Mouse (Mus musculus) heart, embryonic 15.5 days (tissue): ENCODE results near the gene Utp20. TPM values are rescaled to one million over a fixed set of nuclear protein-coding genes. Genes with fewer than 3 reads are reported as not detected.
A peak's percentile ranks its signal among the peaks of the same experiment; 100 is the strongest.

Experiments used
- ATAC-seq: fragments of 200-750 bp; cut with Nextera tagmentation; replicated peaks from 2 replicates; pipeline ENCODE4 v1.8.0; 2017; ENCODE audit warnings: low read depth, moderate TSS enrichment; ENCODE audit not compliant: insufficient number of reproducible peaks, insufficient read depth, low FRiP score
- H3K27ac ChIP-seq: fragments of 300-500 bp; sonication (generic); 2 replicates; pipeline ENCODE4 v1.5.1; 2015; ENCODE audit warnings: mild to moderate bottlenecking, inconsistent platforms
- H3K27me3 ChIP-seq: fragments of 300-500 bp; sonication (generic); 2 replicates; pipeline ENCODE4 v1.6.1; 2015; ENCODE audit warnings: inconsistent platforms
- H3K36me3 ChIP-seq: fragments of 300-500 bp; sonication (generic); 2 replicates; pipeline ENCODE4 v1.6.1; 2015; ENCODE audit warnings: mild to moderate bottlenecking, inconsistent platforms
- H3K4me1 ChIP-seq: fragments of 300-500 bp; sonication (generic); replicated peaks from 2 replicates; pipeline ENCODE4 v1.6.1; 2015; ENCODE audit warnings: inconsistent platforms
- H3K4me2 ChIP-seq: fragments of 300-500 bp; sonication (generic); 2 replicates; pipeline ENCODE4 v1.6.1; 2015; ENCODE audit warnings: inconsistent platforms, mild to moderate bottlenecking, moderate library complexity
- H3K4me3 ChIP-seq: fragments of 300-500 bp; sonication (generic); 2 replicates; pipeline ENCODE4 v1.5.1; 2015; ENCODE audit warnings: mild to moderate bottlenecking, inconsistent platforms
- H3K9ac ChIP-seq: fragments of 300-500 bp; sonication (generic); 2 replicates; pipeline ENCODE4 v1.6.1; 2015; ENCODE audit warnings: mild to moderate bottlenecking, inconsistent platforms
- H3K9me3 ChIP-seq: fragments of 300-500 bp; sonication (generic); replicated peaks from 2 replicates; pipeline ENCODE4 v1.6.1; 2016; ENCODE audit warnings: inconsistent platforms
- WGBS: fragments of 180-500 bp; shearing (Covaris S2); methylation state at CpG from one replicate; pipeline ENCODE4 v1.1.7; 2015; ENCODE audit warnings: mixed read lengths; 5-methylcytosine and 5-hydroxymethylcytosine counted together
- polyA plus RNA-seq: library from polyadenylated mRNA; unstranded; fragments of >200 nt; fragmentation: Nextera tagmentation; extraction: Ambion mirVana; gene quantifications from 2 replicates; pipeline ENCODE4 v1.2.1, GENCODE M21; 2015

Utp20 gene
- 7.1 and 9.5 TPM in 2 replicates for polyA plus RNA-seq

DNA sequence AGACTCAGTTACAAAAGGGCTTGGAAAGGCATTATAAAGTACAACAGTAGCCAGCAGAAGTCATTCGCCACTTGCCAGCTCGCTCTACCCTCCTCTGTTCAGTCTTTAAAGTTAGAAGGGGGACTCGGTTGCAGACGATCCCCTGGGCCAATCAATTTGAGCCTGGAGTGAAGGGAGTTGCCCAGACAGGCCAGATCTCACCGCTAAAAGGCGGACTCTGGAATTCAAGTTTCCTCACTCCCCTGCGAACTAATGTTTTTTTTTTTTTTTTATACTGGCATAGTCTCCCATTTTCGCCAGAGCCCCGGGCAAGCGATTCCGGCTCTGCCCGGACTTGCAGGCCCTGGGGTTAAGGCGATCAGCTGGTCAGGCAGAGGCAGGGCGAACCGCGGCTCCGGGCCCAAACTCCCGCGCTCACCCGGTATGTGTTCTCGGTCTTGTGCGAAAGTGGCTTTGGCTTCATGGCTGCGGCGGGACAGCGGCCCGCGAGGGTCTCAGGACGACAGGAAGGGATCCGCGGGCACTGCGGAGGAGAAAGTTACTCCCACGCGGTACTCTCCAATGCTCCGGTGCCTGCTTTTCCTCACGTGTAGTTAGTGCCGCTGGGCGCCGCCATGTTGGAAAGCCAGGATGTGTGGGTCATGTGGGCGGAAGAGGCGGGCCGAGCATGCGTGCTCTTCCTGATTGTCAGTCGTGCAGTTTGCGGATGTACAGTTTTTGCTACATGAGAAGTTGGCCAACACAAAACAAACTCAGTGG lies at the start of gene Utp20:
Gene Utp20, minus strand, starts transcription at position 617 of the 759 bp plus-strand sequence.
- Histone ChIP-seq H3K27ac (peak within 1 kb of the TSS; percentile 55; the same call in 1 of the 2 replicates), H3K9me3 (no peaks in the 10 kb centered on the region), H3K4me3 (peak within 1 kb of the TSS; percentile 97), H3K27me3 (no peaks in the 10 kb centered on the region), H3K4me2 (peak within 1 kb of the TSS; percentile 85), H3K36me3 (peaks cover 14% of the 10 kb centered on the region), H3K9ac (peak within 1 kb of the TSS; percentile 69), H3K4me1 (peaks cover 8% of the 10 kb centered on the region; the same call in 1 of the 2 replicates)
- ATAC-seq = peak; percentile 95
- under 1% methylated on average over 44 of the region's 44 CpGs for WGBS

DNA sequence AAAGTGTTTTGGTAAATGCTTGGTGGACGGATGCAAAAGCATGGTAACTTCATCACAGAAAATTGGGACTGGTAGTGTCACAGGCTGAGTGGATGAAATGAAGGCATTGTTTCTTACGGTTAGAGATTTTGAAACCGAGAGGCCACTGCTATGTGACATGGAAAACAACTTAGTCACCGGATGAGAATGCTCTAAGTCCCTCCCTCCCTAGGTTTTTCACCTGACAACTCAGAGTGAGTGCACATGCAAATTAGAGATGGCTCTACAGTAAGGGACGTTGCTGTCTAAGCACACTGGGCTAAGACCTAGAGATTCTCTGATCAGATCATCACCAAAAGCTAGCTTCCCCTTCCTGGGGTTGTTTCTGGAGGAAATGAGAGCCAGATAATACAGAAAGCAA lies 48.3 kb upstream of the Utp20 start:
- no peaks in the 10 kb centered on the region for H3K9me3 ChIP-seq
- 64% methylated on average over 5 of the region's 5 CpGs for WGBS
- no peak for ATAC-seq
- no peaks in the 10 kb centered on the region for H3K4me1 ChIP-seq
- no peaks in the 10 kb centered on the region for H3K27me3 ChIP-seq
- H3K4me3 ChIP-seq = no peak overlapping the region
- H3K27ac ChIP-seq = no peak overlapping the region
- no peak overlapping the region for H3K9ac ChIP-seq
- no peaks in the 10 kb centered on the region for H3K36me3 ChIP-seq
- no peak overlapping the region for H3K4me2 ChIP-seq

DNA sequence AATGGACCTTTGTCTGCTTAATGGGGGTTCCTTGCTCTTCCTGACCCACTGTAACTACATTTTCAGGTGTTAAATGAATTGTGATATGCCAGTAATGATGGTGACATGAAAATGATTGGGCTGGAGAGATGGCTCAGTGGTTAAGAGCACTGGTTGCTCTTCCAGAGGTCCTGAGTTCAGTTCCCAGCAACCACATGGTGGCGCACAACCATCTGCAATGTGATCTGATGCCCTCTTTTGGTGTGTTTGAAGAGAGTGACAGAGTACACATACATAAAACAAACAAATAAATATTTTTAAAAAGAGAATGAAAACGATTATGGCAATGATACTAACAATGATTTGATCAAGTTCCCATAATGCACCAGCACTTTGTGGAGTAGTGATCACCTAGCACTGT lies 39.4 kb upstream of the Utp20 start:
- WGBS = 59% methylated on average over 2 of the region's 2 CpGs
- H3K9me3 ChIP-seq = no peaks in the 10 kb centered on the region
- H3K4me2 ChIP-seq = no peak overlapping the region
- ATAC-seq = no peak
- H3K9ac ChIP-seq = no peak overlapping the region
- H3K4me3 ChIP-seq = no peak overlapping the region
- no peaks in the 10 kb centered on the region for H3K36me3 ChIP-seq
- H3K27ac ChIP-seq = no peak overlapping the region
- no peaks in the 10 kb centered on the region for H3K4me1 ChIP-seq
- H3K27me3 ChIP-seq = no peaks in the 10 kb centered on the region

DNA sequence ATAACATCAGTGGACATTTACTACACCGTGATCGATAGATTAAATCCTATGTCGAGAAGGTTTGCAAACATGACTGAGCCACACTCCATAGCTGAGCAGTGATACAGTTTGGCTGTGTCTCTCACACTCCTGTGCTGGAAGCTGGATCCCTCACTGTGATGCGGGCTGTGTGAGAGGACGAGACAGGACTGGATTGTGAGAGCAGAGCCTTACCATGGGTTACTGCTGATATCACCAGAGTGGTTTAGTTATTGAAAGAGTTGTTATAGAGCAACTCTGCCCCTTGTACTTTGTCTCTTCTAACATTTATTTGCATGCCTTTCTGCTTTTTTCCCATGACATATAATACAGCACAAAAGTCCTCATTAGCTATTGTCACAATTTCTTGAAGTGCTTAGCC lies 35.7 kb upstream of the Utp20 start:
- Histone ChIP-seq H3K4me2 (no peak overlapping the region), H3K4me1 (no peaks in the 10 kb centered on the region), H3K27ac (no peak overlapping the region), H3K9ac (no peak overlapping the region), H3K27me3 (no peaks in the 10 kb centered on the region), H3K36me3 (no peaks in the 10 kb centered on the region), H3K9me3 (no peaks in the 10 kb centered on the region), H3K4me3 (no peak overlapping the region)
- no peak for ATAC-seq
- 81% methylated on average over 5 of the region's 5 CpGs for WGBS

DNA sequence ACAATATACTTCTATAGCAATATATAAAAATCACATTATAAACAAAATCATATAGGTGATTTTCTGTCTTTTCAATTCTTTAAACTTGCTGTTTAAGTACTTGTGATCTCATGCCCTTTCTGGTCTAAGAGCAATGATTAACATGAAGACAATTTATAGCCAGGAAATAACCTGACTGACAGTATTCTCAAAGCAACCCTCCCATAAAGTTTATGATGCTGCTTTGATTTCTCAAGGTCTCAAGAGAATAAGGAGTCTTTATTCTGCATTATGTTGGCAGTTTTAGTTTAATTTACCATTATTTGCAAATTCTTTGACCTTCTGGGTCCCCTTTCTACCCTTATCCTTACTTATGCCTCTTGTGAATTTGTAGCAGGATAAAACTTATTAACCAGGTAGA lies 34.8 kb upstream of the Utp20 start:
- H3K36me3 ChIP-seq = no peaks in the 10 kb centered on the region
- H3K9ac ChIP-seq = no peak overlapping the region
- no peaks in the 10 kb centered on the region for H3K4me1 ChIP-seq
- no peak overlapping the region for H3K27ac ChIP-seq
- no peak overlapping the region for H3K4me3 ChIP-seq
- ATAC-seq = no peak
- no peak overlapping the region for H3K4me2 ChIP-seq
- no peaks in the 10 kb centered on the region for H3K27me3 ChIP-seq
- no peaks in the 10 kb centered on the region for H3K9me3 ChIP-seq

DNA sequence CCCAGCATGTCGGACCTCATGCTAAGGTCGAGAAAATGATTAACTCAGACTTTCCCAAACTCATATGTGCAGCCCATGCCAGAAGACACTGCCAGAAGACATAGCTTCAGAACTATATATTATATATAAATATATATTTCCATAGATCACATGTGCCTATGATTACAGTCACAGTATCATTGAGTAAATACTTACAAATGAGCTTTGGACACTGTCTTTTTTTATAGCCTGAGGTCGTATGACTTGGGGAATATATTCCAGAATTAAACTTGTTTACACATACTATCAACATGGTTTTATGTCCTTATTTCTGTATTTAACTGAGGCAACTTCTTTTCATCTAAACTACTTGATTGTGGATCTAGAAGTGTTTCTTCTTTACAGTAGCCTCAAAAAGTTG lies 34.3 kb upstream of the Utp20 start:
- H3K27ac ChIP-seq = no peak overlapping the region
- no peaks in the 10 kb centered on the region for H3K4me1 ChIP-seq
- no peak overlapping the region for H3K9ac ChIP-seq
- no peak for ATAC-seq
- H3K9me3 ChIP-seq = no peaks in the 10 kb centered on the region
- H3K27me3 ChIP-seq = no peaks in the 10 kb centered on the region
- H3K4me3 ChIP-seq = no peak overlapping the region
- 68% methylated on average over 3 of the region's 3 CpGs for WGBS
- H3K4me2 ChIP-seq = no peak overlapping the region
- no peaks in the 10 kb centered on the region for H3K36me3 ChIP-seq

DNA sequence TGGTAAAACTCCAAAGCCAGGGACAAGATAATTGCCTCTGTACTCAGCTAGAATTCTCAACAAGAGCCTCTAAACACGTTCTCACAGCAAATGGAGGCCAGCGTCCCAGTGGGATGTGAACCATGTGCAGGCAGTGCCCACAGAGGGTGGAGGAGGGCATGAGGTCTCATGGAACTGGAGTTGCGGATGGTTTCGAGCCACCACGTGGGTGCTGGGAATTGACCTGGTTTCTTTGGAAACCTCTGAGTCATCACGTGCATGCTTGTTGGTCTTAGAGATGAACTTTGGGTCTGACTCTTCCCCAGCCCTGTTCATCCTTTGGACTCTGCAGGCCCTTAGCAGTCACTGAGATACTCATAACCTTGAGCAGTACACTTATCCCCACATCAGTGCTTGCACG lies 26.7 kb upstream of the Utp20 start:
- no peaks in the 10 kb centered on the region for H3K27me3 ChIP-seq
- ATAC-seq = no peak
- no peak overlapping the region for H3K4me3 ChIP-seq
- WGBS = 80% methylated on average over 7 of the region's 7 CpGs
- H3K36me3 ChIP-seq = no peaks in the 10 kb centered on the region
- no peaks in the 10 kb centered on the region for H3K9me3 ChIP-seq
- H3K4me2 ChIP-seq = no peak overlapping the region
- H3K4me1 ChIP-seq = no peaks in the 10 kb centered on the region
- no peak overlapping the region for H3K9ac ChIP-seq
- H3K27ac ChIP-seq = no peak overlapping the region

DNA sequence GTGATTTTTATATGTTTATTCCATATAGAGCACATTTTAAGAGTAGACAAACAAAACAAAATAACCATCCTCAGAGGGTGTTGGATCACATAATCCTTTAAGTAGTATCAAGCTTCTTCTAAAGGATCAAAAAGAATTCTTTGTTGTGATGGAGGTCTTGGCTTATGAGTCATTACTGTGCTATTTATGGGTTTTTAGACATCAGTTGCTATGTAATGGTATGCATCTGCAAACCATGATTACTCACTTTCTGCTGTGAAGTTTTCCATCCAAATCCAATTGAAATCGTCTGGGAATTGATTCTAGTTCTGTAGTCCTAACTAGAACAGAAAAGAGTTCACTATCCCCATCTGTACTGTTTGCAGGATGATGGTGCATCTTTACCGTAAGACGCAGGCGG lies 23.4 kb upstream of the Utp20 start:
- Histone ChIP-seq H3K36me3 (no peaks in the 10 kb centered on the region), H3K4me2 (no peak overlapping the region), H3K4me1 (no peaks in the 10 kb centered on the region), H3K9me3 (no peaks in the 10 kb centered on the region), H3K27me3 (no peaks in the 10 kb centered on the region), H3K9ac (no peak overlapping the region), H3K27ac (no peak overlapping the region), H3K4me3 (no peak overlapping the region)
- WGBS = 80% methylated on average over 4 of the region's 4 CpGs
- no peak for ATAC-seq

DNA sequence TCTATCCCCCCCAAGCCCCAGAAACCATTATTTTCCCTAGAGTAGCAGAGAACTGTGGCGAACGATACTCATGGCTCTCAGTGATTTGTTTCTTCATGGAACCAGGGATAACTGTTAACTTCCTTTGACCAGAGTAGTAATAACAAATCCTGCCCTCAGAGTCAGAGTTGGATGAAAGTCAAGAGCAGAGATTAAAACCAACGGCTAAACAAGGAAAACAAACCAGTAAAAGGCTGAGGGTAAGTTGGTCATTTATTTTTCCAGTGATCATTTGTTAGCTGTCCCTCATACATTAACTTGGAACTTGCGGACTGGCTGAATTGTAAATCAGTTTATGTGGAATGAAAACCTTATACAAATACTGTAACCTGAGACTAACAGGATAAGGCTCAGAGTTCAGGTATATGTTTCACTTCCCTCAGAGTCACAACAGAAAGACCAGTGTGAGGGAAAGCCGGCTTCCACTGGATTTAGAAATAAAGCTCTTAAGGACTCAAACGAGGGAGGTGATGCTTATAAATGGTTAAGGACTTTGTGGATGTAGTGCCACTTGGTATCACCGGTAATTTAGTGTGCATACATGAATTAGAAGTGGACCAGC lies 22.4 kb upstream of the Utp20 start:
- Histone ChIP-seq H3K9me3 (no peaks in the 10 kb centered on the region), H3K4me1 (no peaks in the 10 kb centered on the region), H3K27me3 (no peaks in the 10 kb centered on the region), H3K9ac (no peak overlapping the region), H3K36me3 (no peaks in the 10 kb centered on the region), H3K27ac (no peak overlapping the region), H3K4me3 (no peak overlapping the region), H3K4me2 (no peak overlapping the region)
- WGBS = 69% methylated on average over 7 of the region's 7 CpGs
- ATAC-seq = no peak

DNA sequence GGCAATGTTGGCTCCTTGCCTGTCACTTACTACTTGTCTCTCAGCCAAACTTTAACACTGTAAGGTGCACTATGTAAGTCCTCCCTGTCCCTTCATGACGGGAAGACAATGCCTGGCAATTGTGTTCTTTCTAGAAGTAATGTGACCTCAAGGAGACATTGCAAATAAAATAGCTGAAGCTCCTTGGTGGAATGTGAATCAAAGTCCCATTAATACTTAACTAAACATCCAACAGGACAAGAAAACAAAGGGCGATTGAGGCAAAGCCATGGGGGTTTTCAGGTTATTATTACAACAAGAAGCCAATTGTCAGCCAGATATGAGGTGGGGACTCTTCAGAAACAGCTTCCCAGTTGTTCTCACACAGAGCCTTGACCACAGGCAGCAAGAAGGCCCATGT lies 7.6 kb upstream of the Utp20 start:
- no peaks in the 10 kb centered on the region for H3K9me3 ChIP-seq
- H3K27me3 ChIP-seq = no peaks in the 10 kb centered on the region
- no peak overlapping the region for H3K9ac ChIP-seq
- no peak overlapping the region for H3K27ac ChIP-seq
- 57% methylated on average over 2 of the region's 2 CpGs for WGBS
- no peak overlapping the region for H3K4me2 ChIP-seq
- no peaks in the 10 kb centered on the region for H3K4me1 ChIP-seq
- no peak for ATAC-seq
- H3K4me3 ChIP-seq = no peak overlapping the region
- H3K36me3 ChIP-seq = no peaks in the 10 kb centered on the region

DNA sequence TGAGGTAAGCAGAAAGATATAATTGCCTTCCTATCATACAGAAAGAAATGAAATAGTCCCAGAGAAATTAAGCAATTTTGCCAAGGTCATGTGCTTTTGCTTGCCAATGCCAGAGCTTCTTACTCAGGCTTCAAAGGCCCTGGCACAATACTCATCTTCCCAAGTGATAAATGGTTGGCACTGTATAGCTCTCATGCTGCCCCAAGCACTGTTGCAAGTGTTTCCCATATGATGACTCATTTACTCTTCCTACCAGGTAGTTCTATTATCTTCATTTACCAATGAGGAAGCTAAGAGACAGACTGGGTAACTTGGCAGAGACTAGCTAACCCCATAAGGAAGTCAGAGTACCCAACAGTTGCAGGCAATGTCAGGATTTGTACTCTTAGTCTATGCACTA lies 1.8 kb upstream of the Utp20 start:
- no peaks in the 10 kb centered on the region for H3K9me3 ChIP-seq
- peaks cover 4% of the 10 kb centered on the region; the same call in 1 of the 2 replicates for H3K36me3 ChIP-seq
- ATAC-seq = no peak
- peaks cover 8% of the 10 kb centered on the region; the same call in 1 of the 2 replicates for H3K4me1 ChIP-seq
- H3K4me2 ChIP-seq = no peak overlapping the region
- H3K27me3 ChIP-seq = no peaks in the 10 kb centered on the region
- H3K27ac ChIP-seq = no peak overlapping the region
- H3K9ac ChIP-seq = no peak overlapping the region
- no peak overlapping the region for H3K4me3 ChIP-seq

DNA sequence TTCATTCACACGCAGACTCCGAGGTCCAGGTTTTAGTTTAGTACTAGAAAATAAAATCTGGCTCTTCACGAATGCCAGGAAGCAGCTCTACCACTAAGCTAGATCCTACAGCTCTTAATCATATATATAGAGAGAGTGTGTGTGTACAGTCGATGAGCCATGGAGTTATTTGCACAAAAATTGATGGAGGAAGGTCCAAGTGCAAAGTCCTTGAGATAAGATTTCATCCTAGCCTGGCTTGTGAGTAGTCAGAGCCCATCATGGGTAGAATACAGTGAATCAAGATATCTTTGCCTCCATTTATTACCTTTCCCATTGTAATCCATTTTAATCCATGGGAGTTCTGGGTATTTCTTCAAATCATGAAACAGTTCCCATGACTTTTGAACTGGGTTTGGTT lies 992 bp upstream of the Utp20 start:
- Histone ChIP-seq H3K4me2 (peak overlapping the region; percentile 85), H3K36me3 (peaks cover 8% of the 10 kb centered on the region; the same call in 1 of the 2 replicates), H3K9ac (no peak overlapping the region), H3K4me3 (peak overlapping the region; percentile 97; the same call in 1 of the 2 replicates), H3K4me1 (peaks cover 8% of the 10 kb centered on the region; the same call in 1 of the 2 replicates), H3K27me3 (no peaks in the 10 kb centered on the region), H3K27ac (no peak overlapping the region), H3K9me3 (no peaks in the 10 kb centered on the region)
- ATAC-seq = no peak
- 88% methylated on average over 4 of the region's 4 CpGs for WGBS
